Mouse (Mus musculus): Measurements from ENCODE around the gene Smdt1. TPM values are rescaled to one million over a fixed set of nuclear protein-coding genes. Genes with fewer than 3 reads are reported as not detected.
A peak's percentile ranks its signal among the peaks of the same experiment; 100 is the strongest.
"Not testable (repeated sequence)": the region's sequence is repeated elsewhere in the genome, so short reads cannot be mapped to it uniquely, and the experiment has no call there.

Smdt1 gene
- polyA plus RNA-seq, 1 experiment from 2014 or later, result 267 TPM

- WGBS, result 18% methylated on average over 7 of the region's 7 CpGs
- no peaks in the 10 kb centered on the region for H3K4me1 ChIP-seq (replicated peaks; ENCODE audit: control insufficient read depth, insufficient read depth, low read length)
- peak overlapping the region; percentile 30 for H3K4me3 ChIP-seq (ENCODE audit: low read depth, low read length)
- H3K9ac ChIP-seq (ENCODE audit: low read depth, low read length), result no peak overlapping the region
- no peak for ATAC-seq (ENCODE audit: low FRiP score)
- no peaks in the 10 kb centered on the region for H3K9me3 ChIP-seq (ENCODE audit: control insufficient read depth, low read length)
- H3K27me3 ChIP-seq (ENCODE audit: control insufficient read depth, insufficient read depth, low read length), result no peaks in the 10 kb centered on the region
- H3K4me2 ChIP-seq (replicated peaks; ENCODE audit: low read depth, low read length), result peak overlapping the region; percentile 59
- no peak overlapping the region for H3K27ac ChIP-seq (ENCODE audit: low read depth, low read length)
- H3K36me3 ChIP-seq (ENCODE audit: control insufficient read depth, insufficient read depth, low read length), result no peaks in the 10 kb centered on the region
- no peak for DNase-seq (ENCODE audit: low spot score)
These were observed 40.7 kb downstream of the Smdt1 start for GRCm38 (mm10) chr15:82379511-82379870.

GRCm38 (mm10) chr15:82379871-82380713 lies 41.3 kb downstream of the Smdt1 start, which contains the start of gene Cyp2d22:
Gene Cyp2d22 (minus strand): TSS chr15:82380260.
- ATAC-seq (ENCODE audit: low FRiP score), result peak; percentile 70
- no peak within 1 kb of the TSS for H3K27ac ChIP-seq (ENCODE audit: low read depth, low read length)

GRCm38 (mm10) chr15:82380714-82381062 lies 41.9 kb downstream of the Smdt1 start:
- DNase-seq (ENCODE audit: low spot score) (no peak), ATAC-seq (ENCODE audit: low FRiP score) (0 out of 2 replicates have a peak, but pooled peaks have one; percentile 4)
- peak overlapping the region; percentile 45; the same call in 1 of the 2 replicates for H3K9ac ChIP-seq (ENCODE audit: low read depth, low read length)
- H3K9me3 ChIP-seq (ENCODE audit: control insufficient read depth, low read length), result no peaks in the 10 kb centered on the region
- H3K4me3 ChIP-seq (ENCODE audit: low read depth, low read length), result peak overlapping the region; percentile 30
- no peaks in the 10 kb centered on the region for H3K4me1 ChIP-seq (replicated peaks; ENCODE audit: control insufficient read depth, insufficient read depth, low read length)
- WGBS, result 39% methylated on average over 7 of the region's 7 CpGs
- H3K27me3 ChIP-seq (ENCODE audit: control insufficient read depth, insufficient read depth, low read length), result no peaks in the 10 kb centered on the region
- H3K36me3 ChIP-seq (ENCODE audit: control insufficient read depth, insufficient read depth, low read length), result no peaks in the 10 kb centered on the region
- peak overlapping the region; percentile 59 for H3K4me2 ChIP-seq (replicated peaks; ENCODE audit: low read depth, low read length)
- H3K27ac ChIP-seq (ENCODE audit: low read depth, low read length), result no peak overlapping the region

More at GRCm38 (mm10) chr15:82379871-82380713, 41.3 kb downstream of the Smdt1 start, which contains the start of gene Cyp2d22:
- WGBS, result 2% methylated on average over 16 of the region's 24 CpGs
- peak within 1 kb of the TSS; percentile 49; the same call in 1 of the 2 replicates for H3K9ac ChIP-seq (ENCODE audit: low read depth, low read length)
- peak within 1 kb of the TSS; percentile 30 for H3K4me3 ChIP-seq (ENCODE audit: low read depth, low read length)
- no peaks in the 10 kb centered on the region for H3K27me3 ChIP-seq (ENCODE audit: control insufficient read depth, insufficient read depth, low read length)
- no peaks in the 10 kb centered on the region for H3K9me3 ChIP-seq (ENCODE audit: control insufficient read depth, low read length)
- peak; percentile 58 for DNase-seq (ENCODE audit: low spot score)
- no peaks in the 10 kb centered on the region for H3K4me1 ChIP-seq (replicated peaks; ENCODE audit: control insufficient read depth, insufficient read depth, low read length)
- peak within 1 kb of the TSS; percentile 59 for H3K4me2 ChIP-seq (replicated peaks; ENCODE audit: low read depth, low read length)
- no peaks in the 10 kb centered on the region for H3K36me3 ChIP-seq (ENCODE audit: control insufficient read depth, insufficient read depth, low read length)

DNA sequence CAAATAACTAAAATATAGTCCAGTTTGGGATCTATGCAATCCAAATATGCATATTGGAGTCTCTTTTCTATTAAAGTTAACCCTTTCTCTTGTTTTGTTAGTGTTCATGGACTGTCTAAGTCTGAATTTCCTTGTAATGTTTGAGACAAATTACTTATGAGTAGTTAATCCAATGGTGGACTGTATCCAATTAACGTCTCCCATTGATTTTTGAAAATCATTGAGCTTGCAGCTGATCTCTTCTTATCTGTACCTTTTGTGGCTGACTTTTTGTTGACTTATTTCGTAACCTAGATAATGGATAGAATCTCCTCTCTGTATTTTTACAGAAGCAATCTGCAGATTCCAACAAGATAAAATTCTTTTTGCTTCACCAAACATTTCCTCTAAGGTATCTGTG lies 43.7 kb downstream of the Smdt1 start:
- H3K9me3 ChIP-seq (ENCODE audit: control insufficient read depth, low read length), result no peaks in the 10 kb centered on the region
- no peaks in the 10 kb centered on the region for H3K27me3 ChIP-seq (ENCODE audit: control insufficient read depth, insufficient read depth, low read length)
- no peak overlapping the region for H3K27ac ChIP-seq (ENCODE audit: low read depth, low read length)
- H3K4me2 ChIP-seq (replicated peaks; ENCODE audit: low read depth, low read length), result no peak overlapping the region
- no peak overlapping the region for H3K4me3 ChIP-seq (ENCODE audit: low read depth, low read length)
- no peaks in the 10 kb centered on the region for H3K4me1 ChIP-seq (replicated peaks; ENCODE audit: control insufficient read depth, insufficient read depth, low read length)
- H3K9ac ChIP-seq (ENCODE audit: low read depth, low read length), result no peak overlapping the region
- no peaks in the 10 kb centered on the region for H3K36me3 ChIP-seq (ENCODE audit: control insufficient read depth, insufficient read depth, low read length)
- DNase-seq (ENCODE audit: low spot score), result no peak
- 90% methylated on average over 2 of the region's 2 CpGs for WGBS
- ATAC-seq (ENCODE audit: low FRiP score), result no peak

GRCm38 (mm10) chr15:82385729-82386128 lies 47.0 kb downstream of the Smdt1 start:
- Histone ChIP-seq H3K9me3 (ENCODE audit: control insufficient read depth, low read length) (no peaks in the 10 kb centered on the region), H3K27me3 (ENCODE audit: control insufficient read depth, insufficient read depth, low read length) (no peaks in the 10 kb centered on the region), H3K27ac (ENCODE audit: low read depth, low read length) (no peak overlapping the region), H3K36me3 (ENCODE audit: control insufficient read depth, insufficient read depth, low read length) (no peaks in the 10 kb centered on the region), H3K4me1 (replicated peaks; ENCODE audit: control insufficient read depth, insufficient read depth, low read length) (no peaks in the 10 kb centered on the region), H3K9ac (ENCODE audit: low read depth, low read length) (no peak overlapping the region), H3K4me2 (replicated peaks; ENCODE audit: low read depth, low read length) (no peak overlapping the region), H3K4me3 (ENCODE audit: low read depth, low read length) (no peak overlapping the region)
- WGBS, result 94% methylated on average over 2 of the region's 2 CpGs
- no peak for DNase-seq (ENCODE audit: low spot score)
- no peak for ATAC-seq (ENCODE audit: low FRiP score)

DNA sequence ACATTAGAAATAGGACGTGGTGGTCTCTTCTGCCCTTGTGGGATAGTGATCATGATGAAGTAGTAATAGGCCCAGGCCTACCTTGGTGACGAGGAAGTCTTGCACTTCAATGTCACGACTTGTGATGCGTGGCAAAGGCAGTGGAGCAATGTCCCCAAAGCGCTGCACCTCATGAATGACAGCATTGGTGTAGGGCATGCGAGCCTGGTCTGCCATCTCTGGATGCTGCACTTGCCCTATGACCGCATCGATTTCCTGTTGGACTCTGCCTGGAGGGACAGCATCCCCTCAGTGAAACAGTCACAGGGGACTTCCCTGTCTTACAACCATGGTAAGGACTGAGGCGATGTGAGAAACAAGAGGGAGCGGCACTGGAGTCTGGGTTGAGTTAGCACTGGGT lies 51.2 kb downstream of the Smdt1 start:
- H3K4me2 ChIP-seq (replicated peaks; ENCODE audit: low read depth, low read length); H3K36me3 ChIP-seq (ENCODE audit: control insufficient read depth, insufficient read depth, low read length): not testable (repeated sequence)
- 92% methylated on average over 10 of the region's 10 CpGs for WGBS

GRCm38 (mm10) chr15:82393922-82394321 lies 55.2 kb downstream of the Smdt1 start, which contains the start of gene Cyp2d11:
Gene Cyp2d11 (minus strand): TSS chr15:82394022.
- H3K4me2 ChIP-seq (replicated peaks; ENCODE audit: low read depth, low read length); H3K4me3 ChIP-seq (ENCODE audit: low read depth, low read length); H3K36me3 ChIP-seq (ENCODE audit: control insufficient read depth, insufficient read depth, low read length); ATAC-seq (ENCODE audit: low FRiP score); H3K4me1 ChIP-seq (replicated peaks; ENCODE audit: control insufficient read depth, insufficient read depth, low read length); H3K9me3 ChIP-seq (ENCODE audit: control insufficient read depth, low read length); H3K27ac ChIP-seq (ENCODE audit: low read depth, low read length); DNase-seq (ENCODE audit: low spot score); H3K9ac ChIP-seq (ENCODE audit: low read depth, low read length); H3K27me3 ChIP-seq (ENCODE audit: control insufficient read depth, insufficient read depth, low read length): not testable (repeated sequence)
- 89% methylated on average over 2 of the region's 2 CpGs for WGBS

More for the DNA sequence above, 51.2 kb downstream of the Smdt1 start:
- H3K27me3 ChIP-seq (ENCODE audit: control insufficient read depth, insufficient read depth, low read length); H3K9me3 ChIP-seq (ENCODE audit: control insufficient read depth, low read length); H3K9ac ChIP-seq (ENCODE audit: low read depth, low read length); H3K4me3 ChIP-seq (ENCODE audit: low read depth, low read length); DNase-seq (ENCODE audit: low spot score); H3K4me1 ChIP-seq (replicated peaks; ENCODE audit: control insufficient read depth, insufficient read depth, low read length); H3K27ac ChIP-seq (ENCODE audit: low read depth, low read length); ATAC-seq (ENCODE audit: low FRiP score): not testable (repeated sequence)

GRCm38 (mm10) chr15:82395955-82396354 lies 57.2 kb downstream of the Smdt1 start:
- H3K4me1 ChIP-seq (replicated peaks; ENCODE audit: control insufficient read depth, insufficient read depth, low read length); H3K9ac ChIP-seq (ENCODE audit: low read depth, low read length); H3K4me2 ChIP-seq (replicated peaks; ENCODE audit: low read depth, low read length); H3K36me3 ChIP-seq (ENCODE audit: control insufficient read depth, insufficient read depth, low read length); ATAC-seq (ENCODE audit: low FRiP score); H3K27me3 ChIP-seq (ENCODE audit: control insufficient read depth, insufficient read depth, low read length); H3K4me3 ChIP-seq (ENCODE audit: low read depth, low read length); H3K27ac ChIP-seq (ENCODE audit: low read depth, low read length); H3K9me3 ChIP-seq (ENCODE audit: control insufficient read depth, low read length); DNase-seq (ENCODE audit: low spot score): not testable (repeated sequence)
- WGBS, result 87% methylated on average over 3 of the region's 3 CpGs

Data from hindbrain, embryonic 11.5 days (tissue).